Mouse (Mus musculus): ENCODE results near the gene Fam120a. TPM values are rescaled to one million over a fixed set of nuclear protein-coding genes. Genes with fewer than 3 reads are reported as not detected.

The Fam120a gene
- polyA plus RNA-seq, 1 experiment, result 73.5 TPM

DNA sequence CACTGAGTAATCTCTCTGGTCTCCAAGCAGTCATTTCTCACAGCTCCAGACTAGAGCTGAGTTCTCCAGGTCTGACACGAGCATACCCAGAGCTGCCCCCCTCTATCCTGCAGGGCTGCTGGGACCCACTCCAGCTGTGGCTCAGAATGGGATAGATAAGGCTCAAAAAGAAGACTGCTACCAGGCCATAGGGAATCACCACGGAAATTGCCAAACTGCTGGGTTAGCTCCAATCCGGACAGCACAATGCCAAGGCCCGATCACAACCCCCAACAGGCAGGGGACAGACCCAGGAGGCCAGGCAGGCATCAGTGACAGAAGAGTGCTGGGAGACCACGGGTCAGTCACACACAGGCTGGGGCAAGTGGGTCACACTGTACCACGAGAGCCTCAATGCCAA lies 109.8 kb downstream of the Fam120a start:
- H3ac ChIP-seq (ENCODE audit: control insufficient read depth, insufficient read length, low read depth), result no peak overlapping the region
- peaks cover 62% of the 10 kb centered on the region for H3K79me3 ChIP-seq (ENCODE audit: low read depth)
- no peak overlapping the region for H3K4me3 ChIP-seq (ENCODE audit: insufficient read depth, poor library complexity, severe bottlenecking)
- H3K79me2 ChIP-seq (ENCODE audit: control insufficient read depth, insufficient read depth), result peaks cover 97% of the 10 kb centered on the region
- TF ChIP-seq MYOG (IDR thresholded peaks at IDR 0.05; ENCODE audit: control insufficient read depth, extremely low read depth, insufficient read length) (no peak), MAX (IDR thresholded peaks at IDR 0.05) (no peak), CTCF (IDR thresholded peaks at IDR 0.05; ENCODE audit: control insufficient read depth, insufficient read depth, insufficient read length) (no peak), USF1 (IDR thresholded peaks at IDR 0.05; ENCODE audit: low read depth) (no peak), FOSL1 (IDR thresholded peaks at IDR 0.05; ENCODE audit: insufficient read depth, low read length, poor library complexity, severe bottlenecking) (no peak), MYOD1 (IDR thresholded peaks at IDR 0.05; ENCODE audit: control insufficient read depth, insufficient read length, low read depth) (no peak), CEBPB (IDR thresholded peaks at IDR 0.05; ENCODE audit: low read depth) (no peak)
- H3K27me3 ChIP-seq (ENCODE audit: control insufficient read depth, insufficient read depth, insufficient read length), result no peaks in the 10 kb centered on the region
- no peaks in the 10 kb centered on the region for H3K36me3 ChIP-seq (ENCODE audit: control insufficient read depth, insufficient read depth)

DNA sequence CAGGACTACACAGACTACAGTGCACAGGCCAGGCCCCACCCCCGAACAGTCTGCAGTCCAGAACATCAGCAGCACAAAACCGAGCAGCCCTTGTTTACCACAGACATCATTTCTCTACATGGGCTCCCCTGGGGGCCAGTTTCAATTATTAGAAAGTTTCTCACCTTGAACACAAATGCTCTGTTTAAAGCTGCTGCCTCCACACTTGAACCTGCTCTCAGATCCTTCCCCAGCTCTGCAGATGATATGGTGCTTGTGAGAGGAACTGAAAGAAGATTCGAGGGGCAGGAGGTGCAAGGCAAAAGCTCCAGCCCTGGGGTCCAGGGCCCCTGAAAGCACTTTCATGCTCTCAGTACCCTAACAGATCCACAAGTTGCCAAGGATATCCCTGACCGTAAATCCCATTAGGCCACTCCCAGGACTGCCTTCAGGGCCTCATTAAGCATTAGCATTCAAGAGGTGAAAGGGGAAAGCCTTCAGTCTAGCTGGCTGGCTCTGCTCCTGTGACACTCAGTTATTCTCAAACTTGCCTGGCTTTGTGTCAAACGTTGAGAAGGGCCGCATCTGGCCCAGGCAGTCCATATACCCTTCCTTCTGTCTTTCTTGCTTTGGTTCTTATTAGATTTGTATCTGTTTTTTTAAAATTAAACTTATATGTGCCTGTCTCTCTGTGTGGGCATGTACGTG lies 110.4 kb downstream of the Fam120a start:
- Histone ChIP-seq H3K36me3 (ENCODE audit: control insufficient read depth, insufficient read depth) (no peaks in the 10 kb centered on the region), H3K79me3 (ENCODE audit: low read depth) (peaks cover 67% of the 10 kb centered on the region), H3K79me2 (ENCODE audit: control insufficient read depth, insufficient read depth) (peaks cover 97% of the 10 kb centered on the region), H3ac (ENCODE audit: control insufficient read depth, insufficient read length, low read depth) (no peak overlapping the region), H3K4me3 (ENCODE audit: insufficient read depth, poor library complexity, severe bottlenecking) (no peak overlapping the region), H3K27me3 (ENCODE audit: control insufficient read depth, insufficient read depth, insufficient read length) (no peaks in the 10 kb centered on the region)
- TF ChIP-seq FOSL1 (IDR thresholded peaks at IDR 0.05; ENCODE audit: insufficient read depth, low read length, poor library complexity, severe bottlenecking) (no peak), CEBPB (IDR thresholded peaks at IDR 0.05; ENCODE audit: low read depth) (no peak), USF1 (IDR thresholded peaks at IDR 0.05; ENCODE audit: low read depth) (no peak), CTCF (IDR thresholded peaks at IDR 0.05; ENCODE audit: control insufficient read depth, insufficient read depth, insufficient read length) (no peak), MYOD1 (IDR thresholded peaks at IDR 0.05; ENCODE audit: control insufficient read depth, insufficient read length, low read depth) (no peak), MYOG (IDR thresholded peaks at IDR 0.05; ENCODE audit: control insufficient read depth, extremely low read depth, insufficient read length) (no peak), MAX (IDR thresholded peaks at IDR 0.05) (no peak)

DNA sequence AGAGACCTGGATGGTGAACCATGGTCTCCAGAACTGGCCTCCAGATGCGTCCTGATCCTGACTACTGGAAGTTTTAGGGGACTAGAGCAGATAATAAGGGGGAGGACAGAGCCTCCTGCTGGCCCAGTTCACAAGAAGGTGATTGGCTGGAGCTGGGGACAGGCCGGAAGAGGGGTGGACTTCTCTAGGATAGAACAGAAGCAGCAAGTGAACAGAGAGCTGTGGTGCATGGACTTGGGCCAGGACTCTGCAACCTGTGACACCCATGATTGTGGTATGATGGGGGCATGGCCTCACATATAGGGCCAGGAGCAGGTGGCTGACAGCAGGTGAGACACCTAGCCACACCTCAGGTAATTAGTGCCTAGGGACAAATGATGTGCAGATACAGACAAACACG lies 113.9 kb downstream of the Fam120a start:
- H3K79me3 ChIP-seq (ENCODE audit: low read depth), result peaks cover 60% of the 10 kb centered on the region
- peaks cover 97% of the 10 kb centered on the region for H3K79me2 ChIP-seq (ENCODE audit: control insufficient read depth, insufficient read depth)
- H3K4me3 ChIP-seq (ENCODE audit: insufficient read depth, poor library complexity, severe bottlenecking), result no peak overlapping the region
- no peaks in the 10 kb centered on the region for H3K36me3 ChIP-seq (ENCODE audit: control insufficient read depth, insufficient read depth)
- no peak for TF ChIP-seq CEBPB (IDR thresholded peaks at IDR 0.05; ENCODE audit: low read depth)
- no peak for TF ChIP-seq USF1 (IDR thresholded peaks at IDR 0.05; ENCODE audit: low read depth)
- no peak for TF ChIP-seq MYOD1 (IDR thresholded peaks at IDR 0.05; ENCODE audit: control insufficient read depth, insufficient read length, low read depth)
- no peak for TF ChIP-seq MAX (IDR thresholded peaks at IDR 0.05)
- no peak for TF ChIP-seq FOSL1 (IDR thresholded peaks at IDR 0.05; ENCODE audit: insufficient read depth, low read length, poor library complexity, severe bottlenecking)
- no peak overlapping the region for H3ac ChIP-seq (ENCODE audit: control insufficient read depth, insufficient read length, low read depth)
- H3K27me3 ChIP-seq (ENCODE audit: control insufficient read depth, insufficient read depth, insufficient read length), result no peaks in the 10 kb centered on the region

DNA sequence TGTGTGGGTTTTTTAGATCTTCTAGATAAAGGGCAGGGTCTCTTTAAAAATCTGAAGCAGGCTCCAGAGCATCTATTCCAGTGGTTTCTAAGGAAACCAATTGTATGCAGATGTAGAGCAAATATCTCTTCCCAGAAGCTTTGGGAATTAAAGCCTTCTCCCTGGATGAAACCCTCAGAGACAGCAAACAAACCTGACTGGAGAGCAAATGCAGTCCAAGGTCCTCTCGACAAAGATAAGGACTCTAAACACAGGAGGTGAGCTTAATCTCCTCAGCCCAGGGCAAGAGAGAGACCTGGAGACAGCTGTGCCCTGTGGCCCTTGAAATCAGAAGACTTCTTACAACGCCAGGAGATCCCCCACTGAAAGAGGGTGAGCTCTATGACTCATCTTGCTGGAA lies 114.3 kb downstream of the Fam120a start:
- Histone ChIP-seq H3ac (ENCODE audit: control insufficient read depth, insufficient read length, low read depth) (no peak overlapping the region), H3K27me3 (ENCODE audit: control insufficient read depth, insufficient read depth, insufficient read length) (no peaks in the 10 kb centered on the region), H3K36me3 (ENCODE audit: control insufficient read depth, insufficient read depth) (no peaks in the 10 kb centered on the region), H3K79me3 (ENCODE audit: low read depth) (peaks cover 61% of the 10 kb centered on the region), H3K79me2 (ENCODE audit: control insufficient read depth, insufficient read depth) (peaks cover 97% of the 10 kb centered on the region), H3K4me3 (ENCODE audit: insufficient read depth, poor library complexity, severe bottlenecking) (no peak overlapping the region)
- TF ChIP-seq MAX (IDR thresholded peaks at IDR 0.05) (no peak), USF1 (IDR thresholded peaks at IDR 0.05; ENCODE audit: low read depth) (no peak), FOSL1 (IDR thresholded peaks at IDR 0.05; ENCODE audit: insufficient read depth, low read length, poor library complexity, severe bottlenecking) (no peak), MYOD1 (IDR thresholded peaks at IDR 0.05; ENCODE audit: control insufficient read depth, insufficient read length, low read depth) (no peak), MYOG (IDR thresholded peaks at IDR 0.05; ENCODE audit: control insufficient read depth, extremely low read depth, insufficient read length) (no peak), CTCF (IDR thresholded peaks at IDR 0.05; ENCODE audit: control insufficient read depth, insufficient read depth, insufficient read length) (no peak), CEBPB (IDR thresholded peaks at IDR 0.05; ENCODE audit: low read depth) (no peak)

DNA sequence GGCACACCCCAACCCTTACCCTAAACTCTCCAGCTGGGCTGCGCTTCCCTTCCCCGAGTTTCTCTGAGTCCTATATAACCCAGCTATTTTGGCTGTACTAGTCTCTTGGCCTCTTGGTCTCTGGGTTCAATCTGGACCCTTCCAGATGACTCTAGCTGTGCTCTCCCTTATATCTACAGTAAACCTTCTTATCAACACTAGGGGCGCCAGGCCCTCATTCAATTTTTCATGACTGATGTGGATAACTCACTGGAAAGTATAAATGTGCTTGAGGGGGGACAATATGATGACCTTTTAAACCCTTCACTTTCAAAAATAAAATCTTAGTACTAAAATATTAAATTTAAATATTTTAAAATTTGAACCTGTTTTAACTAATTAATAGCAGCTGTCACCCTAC lies 115.0 kb downstream of the Fam120a start:
- H3K27me3 ChIP-seq (ENCODE audit: control insufficient read depth, insufficient read depth, insufficient read length), result no peaks in the 10 kb centered on the region
- H3K79me2 ChIP-seq (ENCODE audit: control insufficient read depth, insufficient read depth), result peaks cover 97% of the 10 kb centered on the region
- H3K79me3 ChIP-seq (ENCODE audit: low read depth), result peaks cover 62% of the 10 kb centered on the region
- no peaks in the 10 kb centered on the region for H3K36me3 ChIP-seq (ENCODE audit: control insufficient read depth, insufficient read depth)
- H3ac ChIP-seq (ENCODE audit: control insufficient read depth, insufficient read length, low read depth), result no peak overlapping the region
- TF ChIP-seq CTCF (IDR thresholded peaks at IDR 0.05; ENCODE audit: control insufficient read depth, insufficient read depth, insufficient read length), result no peak
- TF ChIP-seq MYOG (IDR thresholded peaks at IDR 0.05; ENCODE audit: control insufficient read depth, extremely low read depth, insufficient read length), result no peak
- no peak overlapping the region for H3K4me3 ChIP-seq (ENCODE audit: insufficient read depth, poor library complexity, severe bottlenecking)

DNA sequence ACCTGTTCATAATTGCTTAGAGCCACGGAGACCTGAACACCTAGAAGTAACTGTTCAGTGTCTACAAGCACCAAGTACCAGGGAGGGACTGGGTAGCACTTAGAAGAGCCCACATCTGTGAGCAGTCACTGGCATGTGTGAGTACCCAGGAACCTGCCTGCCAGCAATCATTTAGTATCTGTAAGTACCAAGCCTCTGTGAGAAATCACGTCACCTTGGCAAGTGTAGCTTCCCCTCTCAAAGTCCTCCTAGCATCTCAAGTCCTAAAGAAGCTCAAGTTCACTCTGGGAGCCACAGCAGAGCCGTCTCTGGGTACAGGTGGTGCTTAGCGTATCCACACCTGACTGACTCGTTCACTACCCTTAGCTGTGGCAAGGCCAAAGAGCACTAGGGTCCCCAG lies 116.1 kb downstream of the Fam120a start:
- TF ChIP-seq MAX (IDR thresholded peaks at IDR 0.05) (no peak), CEBPB (IDR thresholded peaks at IDR 0.05; ENCODE audit: low read depth) (no peak), CTCF (IDR thresholded peaks at IDR 0.05; ENCODE audit: control insufficient read depth, insufficient read depth, insufficient read length) (no peak), FOSL1 (IDR thresholded peaks at IDR 0.05; ENCODE audit: insufficient read depth, low read length, poor library complexity, severe bottlenecking) (no peak), USF1 (IDR thresholded peaks at IDR 0.05; ENCODE audit: low read depth) (no peak), MYOG (IDR thresholded peaks at IDR 0.05; ENCODE audit: control insufficient read depth, extremely low read depth, insufficient read length) (no peak), MYOD1 (IDR thresholded peaks at IDR 0.05; ENCODE audit: control insufficient read depth, insufficient read length, low read depth) (no peak)
- no peaks in the 10 kb centered on the region for H3K36me3 ChIP-seq (ENCODE audit: control insufficient read depth, insufficient read depth)
- no peak overlapping the region for H3ac ChIP-seq (ENCODE audit: control insufficient read depth, insufficient read length, low read depth)

More for the DNA sequence above, 116.1 kb downstream of the Fam120a start:
- H3K4me3 ChIP-seq (ENCODE audit: insufficient read depth, poor library complexity, severe bottlenecking), result no peak overlapping the region
- H3K79me3 ChIP-seq (ENCODE audit: low read depth), result peaks cover 59% of the 10 kb centered on the region
- H3K27me3 ChIP-seq (ENCODE audit: control insufficient read depth, insufficient read depth, insufficient read length), result no peaks in the 10 kb centered on the region
- H3K79me2 ChIP-seq (ENCODE audit: control insufficient read depth, insufficient read depth), result peaks cover 99% of the 10 kb centered on the region

All from C2C12 (cell line).